Mouse (Mus musculus) midbrain, embryonic 10.5 days (tissue): Measurements from ENCODE around the gene Aldh1l1. TPM values are rescaled to one million over a fixed set of nuclear protein-coding genes. Genes with fewer than 3 reads are reported as not detected.
"Not testable (repeated sequence)": the region's sequence is repeated elsewhere in the genome, so short reads cannot be mapped to it uniquely, and the experiment has no call there.

Source experiments
- DNase-seq: peaks from one replicate; pipeline ENCODE4 v3.0.0-alpha.2; 2017; ENCODE audit warnings: low spot score
- H3K27ac ChIP-seq: fragments of 300-500 bp; sonication (generic); replicated peaks from 2 replicates; pipeline ENCODE4 v1.5.1; 2016; ENCODE audit warnings: mild to moderate bottlenecking
- H3K27me3 ChIP-seq: fragments of 300-500 bp; sonication (generic); 2 replicates; pipeline ENCODE4 v1.6.1; 2016; ENCODE audit warnings: low read depth, mild to moderate bottlenecking; ENCODE audit not compliant: poor library complexity, severe bottlenecking
- H3K36me3 ChIP-seq: fragments of 300-500 bp; sonication (generic); 2 replicates; pipeline ENCODE4 v1.6.1; 2016; ENCODE audit warnings: mild to moderate bottlenecking, moderate library complexity
- H3K4me1 ChIP-seq: fragments of 300-500 bp; sonication (generic); 2 replicates; pipeline ENCODE4 v1.6.1; 2016
- H3K4me3 ChIP-seq: fragments of 300-500 bp; sonication (generic); 2 replicates; pipeline ENCODE4 v1.5.1; 2016; ENCODE audit warnings: mild to moderate bottlenecking, moderate library complexity
- H3K9me3 ChIP-seq: fragments of 300-500 bp; sonication (generic); replicated peaks from 2 replicates; pipeline ENCODE4 v1.6.1; 2016; ENCODE audit warnings: mild to moderate bottlenecking
- WGBS: fragments of 180-500 bp; shearing (Covaris S2); methylation state at CpG from one replicate; pipeline ENCODE4 v1.1.7; 2016; 5-methylcytosine and 5-hydroxymethylcytosine counted together
- polyA plus RNA-seq: library from polyadenylated mRNA; unstranded; fragments of >200 nt; fragmentation: Nextera tagmentation; extraction: Ambion mirVana; gene quantifications from 2 replicates; pipeline ENCODE4 v1.2.1, GENCODE M21; 2016

Aldh1l1 gene
- polyA plus RNA-seq, 1 experiment from 2014 or later, result 2.7 TPM

- no peak for DNase-seq
- H3K27me3 ChIP-seq, result no peaks in the 10 kb centered on the region
- 83% methylated on average over 5 of the region's 5 CpGs for WGBS
- no peaks in the 10 kb centered on the region for H3K36me3 ChIP-seq
- 0 out of 2 replicates have a peak overlapping the region, but pooled peaks have one; percentile 75 for H3K27ac ChIP-seq
- no peaks in the 10 kb centered on the region for H3K9me3 ChIP-seq
- no peak overlapping the region for H3K4me3 ChIP-seq
- peaks cover 36% of the 10 kb centered on the region for H3K4me1 ChIP-seq
Measured at GRCm38 (mm10) chr6:90623456-90623836, 137.2 kb downstream of the Aldh1l1 start.

GRCm38 (mm10) chr6:90624184-90624583 lies 138.0 kb downstream of the Aldh1l1 start:
- peaks cover 30% of the 10 kb centered on the region for H3K4me1 ChIP-seq
- WGBS, result 87% methylated on average over 6 of the region's 6 CpGs
- no peaks in the 10 kb centered on the region for H3K9me3 ChIP-seq
- DNase-seq, result no peak
- H3K27me3 ChIP-seq, result no peaks in the 10 kb centered on the region
- no peak overlapping the region for H3K4me3 ChIP-seq
- H3K27ac ChIP-seq, result no peak overlapping the region
- no peaks in the 10 kb centered on the region for H3K36me3 ChIP-seq

- Histone ChIP-seq H3K4me3 (no peak overlapping the region), H3K4me1 (peaks cover 30% of the 10 kb centered on the region), H3K9me3 (no peaks in the 10 kb centered on the region), H3K27ac (peak overlapping the region; percentile 52; the same call in 1 of the 2 replicates), H3K27me3 (no peaks in the 10 kb centered on the region), H3K36me3 (no peaks in the 10 kb centered on the region)
- WGBS, result 87% methylated on average over 11 of the region's 11 CpGs
- DNase-seq, result no peak
Measured at GRCm38 (mm10) chr6:90624733-90625132, 138.5 kb downstream of the Aldh1l1 start.

GRCm38 (mm10) chr6:90625207-90625994 lies 139.2 kb downstream of the Aldh1l1 start:
- Histone ChIP-seq H3K9me3 (no peaks in the 10 kb centered on the region), H3K27me3 (no peaks in the 10 kb centered on the region), H3K36me3 (no peaks in the 10 kb centered on the region), H3K27ac (peak overlapping the region; percentile 52; the same call in 1 of the 2 replicates), H3K4me3 (no peak overlapping the region), H3K4me1 (peaks cover 30% of the 10 kb centered on the region)
- DNase-seq, result no peak
- 83% methylated on average over 7 of the region's 7 CpGs for WGBS

- DNase-seq, result no peak
Measured at GRCm38 (mm10) chr6:90627556-90627955, 141.3 kb downstream of the Aldh1l1 start.

GRCm38 (mm10) chr6:90629506-90629905 lies 143.3 kb downstream of the Aldh1l1 start:
- no peak overlapping the region for H3K27ac ChIP-seq
- WGBS, result 87% methylated on average over 6 of the region's 6 CpGs
- H3K36me3 ChIP-seq, result no peaks in the 10 kb centered on the region
- H3K4me3 ChIP-seq, result no peak overlapping the region
- no peaks in the 10 kb centered on the region for H3K27me3 ChIP-seq
- H3K9me3 ChIP-seq, result no peaks in the 10 kb centered on the region
- peaks cover 3% of the 10 kb centered on the region; the same call in 1 of the 2 replicates for H3K4me1 ChIP-seq
- DNase-seq, result no peak

More at GRCm38 (mm10) chr6:90627556-90627955, 141.3 kb downstream of the Aldh1l1 start:
- no peaks in the 10 kb centered on the region for H3K9me3 ChIP-seq
- H3K27me3 ChIP-seq, result no peaks in the 10 kb centered on the region
- no peaks in the 10 kb centered on the region for H3K36me3 ChIP-seq
- no peak overlapping the region for H3K27ac ChIP-seq
- no peak overlapping the region for H3K4me3 ChIP-seq
- H3K4me1 ChIP-seq, result peaks cover 10% of the 10 kb centered on the region
- 82% methylated on average over 4 of the region's 4 CpGs for WGBS

GRCm38 (mm10) chr6:90630427-90630826 lies 144.2 kb downstream of the Aldh1l1 start:
- DNase-seq, result no peak
- Histone ChIP-seq H3K4me3 (no peak overlapping the region), H3K36me3 (no peaks in the 10 kb centered on the region), H3K27me3 (no peaks in the 10 kb centered on the region), H3K9me3 (no peaks in the 10 kb centered on the region), H3K27ac (no peak overlapping the region), H3K4me1 (0 out of 2 replicates have a peak, but pooled peaks cover 6% of the 10 kb centered on the region)
- 92% methylated on average over 7 of the region's 7 CpGs for WGBS

GRCm38 (mm10) chr6:90632526-90632925 lies 146.3 kb downstream of the Aldh1l1 start:
- not testable (repeated sequence) for H3K36me3 ChIP-seq, H3K27ac ChIP-seq, H3K9me3 ChIP-seq, H3K4me1 ChIP-seq, H3K27me3 ChIP-seq, DNase-seq, H3K4me3 ChIP-seq
- WGBS, result 71% methylated on average over 3 of the region's 3 CpGs

- Histone ChIP-seq H3K9me3 (no peaks in the 10 kb centered on the region), H3K4me1 (0 out of 2 replicates have a peak, but pooled peaks cover 6% of the 10 kb centered on the region), H3K27ac (no peak overlapping the region), H3K4me3 (no peak overlapping the region), H3K36me3 (no peaks in the 10 kb centered on the region), H3K27me3 (no peaks in the 10 kb centered on the region)
- 38% methylated on average over 4 of the region's 4 CpGs for WGBS
- DNase-seq, result no peak
Measured at GRCm38 (mm10) chr6:90635081-90635480, 148.9 kb downstream of the Aldh1l1 start.

- H3K9me3 ChIP-seq, result no peaks in the 10 kb centered on the region
- H3K36me3 ChIP-seq, result no peaks in the 10 kb centered on the region
- no peak overlapping the region for H3K4me3 ChIP-seq
- H3K4me1 ChIP-seq, result 0 out of 2 replicates have a peak, but pooled peaks cover 6% of the 10 kb centered on the region
- H3K27me3 ChIP-seq, result no peaks in the 10 kb centered on the region
- DNase-seq, result no peak
- no peak overlapping the region for H3K27ac ChIP-seq
- WGBS, result 71% methylated on average over 3 of the region's 3 CpGs
Measured at GRCm38 (mm10) chr6:90635611-90636010, 149.4 kb downstream of the Aldh1l1 start.

- H3K27ac ChIP-seq, result no peak overlapping the region
- no peaks in the 10 kb centered on the region for H3K36me3 ChIP-seq
- 86% methylated on average over 3 of the region's 3 CpGs for WGBS
- no peaks in the 10 kb centered on the region for H3K9me3 ChIP-seq
- H3K27me3 ChIP-seq, result no peaks in the 10 kb centered on the region
- peaks cover 15% of the 10 kb centered on the region for H3K4me1 ChIP-seq
- no peak for DNase-seq
- no peak overlapping the region for H3K4me3 ChIP-seq
Measured at GRCm38 (mm10) chr6:90643057-90643456, 156.8 kb downstream of the Aldh1l1 start.

- H3K27me3 ChIP-seq, result no peaks in the 10 kb centered on the region
- H3K9me3 ChIP-seq, result no peaks in the 10 kb centered on the region
- H3K4me1 ChIP-seq, result peaks cover 15% of the 10 kb centered on the region
- no peak for DNase-seq
- 79% methylated on average over 4 of the region's 4 CpGs for WGBS
- no peaks in the 10 kb centered on the region for H3K36me3 ChIP-seq
- H3K4me3 ChIP-seq, result no peak overlapping the region
- 0 out of 2 replicates have a peak overlapping the region, but pooled peaks have one; percentile 2 for H3K27ac ChIP-seq
Measured at GRCm38 (mm10) chr6:90644965-90645364, 158.7 kb downstream of the Aldh1l1 start.

- Histone ChIP-seq H3K4me1 (peaks cover 15% of the 10 kb centered on the region), H3K9me3 (0 out of 2 replicates have a peak, but pooled peaks cover 3% of the 10 kb centered on the region), H3K27ac (no peak overlapping the region), H3K36me3 (no peaks in the 10 kb centered on the region), H3K27me3 (no peaks in the 10 kb centered on the region), H3K4me3 (no peak overlapping the region)
- DNase-seq, result no peak
- WGBS, result 95% methylated on average over 6 of the region's 6 CpGs
Measured at GRCm38 (mm10) chr6:90648391-90648790, 162.2 kb downstream of the Aldh1l1 start.
